Mouse (Mus musculus) kidney, embryonic 15.5 days (tissue): ENCODE measurements at regions not wholly inside any gene's neighbourhood (a gene's known extent, or its start where the extent isn't known, plus 50 kb on each side); places are given as distances from the start of the nearest gene placed in this dataset.

Experiments used
- ATAC-seq: fragments of 200-750 bp; cut with Nextera tagmentation; replicated peaks from 2 replicates; pipeline ENCODE4 v1.8.0; 2017; ENCODE audit warnings: moderate TSS enrichment; ENCODE audit not compliant: low FRiP score
- H3K27ac ChIP-seq: fragments of 300-500 bp; sonication (generic); 2 replicates; pipeline ENCODE4 v1.5.1; 2015; ENCODE audit warnings: mild to moderate bottlenecking, inconsistent platforms
- H3K27me3 ChIP-seq: fragments of 300-500 bp; sonication (generic); 2 replicates; pipeline ENCODE4 v1.6.1; 2015; ENCODE audit warnings: inconsistent platforms
- H3K36me3 ChIP-seq: fragments of 300-500 bp; sonication (generic); 2 replicates; pipeline ENCODE4 v1.6.1; 2015; ENCODE audit warnings: inconsistent platforms
- H3K4me1 ChIP-seq: fragments of 300-500 bp; sonication (generic); 2 replicates; pipeline ENCODE4 v1.6.1; 2015; ENCODE audit warnings: inconsistent platforms
- H3K4me2 ChIP-seq: fragments of 300-500 bp; sonication (generic); 2 replicates; pipeline ENCODE4 v1.6.1; 2015; ENCODE audit warnings: moderate library complexity, mild to moderate bottlenecking, inconsistent platforms
- H3K4me3 ChIP-seq: fragments of 300-500 bp; sonication (generic); replicated peaks from 2 replicates; pipeline ENCODE4 v1.5.1; 2015; ENCODE audit warnings: mild to moderate bottlenecking, inconsistent platforms
- H3K9ac ChIP-seq: fragments of 300-500 bp; sonication (generic); 2 replicates; pipeline ENCODE4 v1.6.1; 2015; ENCODE audit warnings: mild to moderate bottlenecking, inconsistent platforms
- H3K9me3 ChIP-seq: fragments of 300-500 bp; sonication (generic); replicated peaks from 2 replicates; pipeline ENCODE4 v1.6.1; 2016; ENCODE audit warnings: inconsistent platforms
- WGBS: fragments of 180-500 bp; shearing (Covaris S2); methylation state at CpG from one replicate; pipeline ENCODE4 v1.1.7; 2015; ENCODE audit warnings: mixed read lengths; 5-methylcytosine and 5-hydroxymethylcytosine counted together

DNA sequence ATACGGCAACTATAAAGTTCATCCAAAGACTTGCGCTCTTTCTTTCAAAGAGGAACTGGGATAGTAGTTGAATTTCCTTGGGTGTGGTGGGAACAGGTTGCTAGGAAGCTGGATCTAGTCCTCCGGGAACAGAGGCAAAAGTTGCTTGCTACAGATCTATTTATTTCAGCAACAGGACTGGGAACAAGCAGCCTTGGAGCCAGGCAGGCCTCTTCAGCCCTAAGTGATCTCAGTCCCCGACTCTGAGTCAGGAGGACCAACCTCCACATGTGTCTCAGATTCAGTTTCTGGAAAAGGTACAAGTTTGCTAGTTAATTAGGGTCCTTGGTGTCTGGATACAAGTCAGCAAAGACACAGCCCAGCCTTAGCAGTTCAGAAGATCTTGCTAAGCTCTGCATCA lies 180.2 kb downstream of the Efcab1 start:
- no peak overlapping the region for H3K9ac ChIP-seq

DNA sequence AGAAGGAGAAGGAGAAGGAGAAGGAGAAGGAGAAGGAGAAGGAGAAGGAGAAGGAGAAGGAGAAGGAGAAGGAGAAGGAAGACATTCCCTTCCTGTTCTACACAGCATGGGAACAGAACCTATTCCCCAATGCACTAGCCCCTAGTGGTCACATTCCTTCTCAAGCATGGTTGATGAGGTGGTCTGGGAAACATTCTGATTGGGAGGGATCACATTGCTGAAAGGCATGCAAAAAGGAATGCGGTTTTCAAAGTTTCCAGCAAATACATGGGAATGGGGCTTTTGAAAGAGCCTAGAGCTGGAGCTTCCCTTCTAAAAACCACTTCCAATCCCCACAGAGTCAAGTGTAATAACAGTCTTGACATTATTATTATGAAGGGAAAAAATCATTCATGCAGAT lies 197.5 kb downstream of the Efcab1 start:
- no peak overlapping the region for H3K9ac ChIP-seq
- no peak for ATAC-seq
- WGBS, result 41% methylated on average over 1 of the region's 1 CpGs

More for the DNA sequence above, 180.2 kb downstream of the Efcab1 start:
- Histone ChIP-seq H3K36me3 (no peaks in the 10 kb centered on the region), H3K4me3 (no peak overlapping the region), H3K4me1 (peaks cover 22% of the 10 kb centered on the region), H3K27ac (no peak overlapping the region), H3K27me3 (no peaks in the 10 kb centered on the region), H3K4me2 (no peak overlapping the region), H3K9me3 (no peaks in the 10 kb centered on the region)
- no peak for ATAC-seq
- 85% methylated on average over 4 of the region's 4 CpGs for WGBS

DNA sequence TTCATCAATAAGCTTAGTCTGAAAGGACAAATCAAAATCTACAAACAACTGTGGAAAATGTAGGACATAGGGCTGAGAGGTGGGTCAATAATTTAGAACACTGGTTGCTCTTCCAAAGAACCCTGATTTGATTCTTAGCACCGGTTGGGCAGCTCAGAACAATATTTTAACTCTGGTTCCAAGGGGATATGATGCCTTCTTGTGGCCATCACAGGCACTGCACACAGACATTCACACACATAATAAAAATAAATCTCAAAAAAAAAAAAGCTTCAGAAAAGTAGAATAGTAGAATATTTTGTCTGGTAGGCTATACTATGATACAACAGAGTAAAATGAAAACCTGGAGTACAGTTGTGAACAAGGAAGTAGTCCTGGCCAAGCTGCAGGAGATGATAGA lies 200.8 kb downstream of the Efcab1 start:
- H3K27ac ChIP-seq, result no peak overlapping the region
- no peak for ATAC-seq
- no peak overlapping the region for H3K9ac ChIP-seq
- no peaks in the 10 kb centered on the region for H3K36me3 ChIP-seq
- H3K4me3 ChIP-seq, result no peak overlapping the region
- H3K9me3 ChIP-seq, result no peaks in the 10 kb centered on the region
- 93% methylated on average over 1 of the region's 1 CpGs for whole genome bisulfite sequencing
- H3K27me3 ChIP-seq, result no peaks in the 10 kb centered on the region
- H3K4me2 ChIP-seq, result no peak overlapping the region
- H3K4me1 ChIP-seq, result no peaks in the 10 kb centered on the region

More for the DNA sequence above, 197.5 kb downstream of the Efcab1 start:
- H3K36me3 ChIP-seq, result no peaks in the 10 kb centered on the region
- no peaks in the 10 kb centered on the region for H3K27me3 ChIP-seq
- H3K4me2 ChIP-seq, result no peak overlapping the region
- H3K27ac ChIP-seq, result no peak overlapping the region
- H3K4me1 ChIP-seq, result no peaks in the 10 kb centered on the region
- H3K4me3 ChIP-seq, result no peak overlapping the region
- H3K9me3 ChIP-seq, result no peaks in the 10 kb centered on the region

DNA sequence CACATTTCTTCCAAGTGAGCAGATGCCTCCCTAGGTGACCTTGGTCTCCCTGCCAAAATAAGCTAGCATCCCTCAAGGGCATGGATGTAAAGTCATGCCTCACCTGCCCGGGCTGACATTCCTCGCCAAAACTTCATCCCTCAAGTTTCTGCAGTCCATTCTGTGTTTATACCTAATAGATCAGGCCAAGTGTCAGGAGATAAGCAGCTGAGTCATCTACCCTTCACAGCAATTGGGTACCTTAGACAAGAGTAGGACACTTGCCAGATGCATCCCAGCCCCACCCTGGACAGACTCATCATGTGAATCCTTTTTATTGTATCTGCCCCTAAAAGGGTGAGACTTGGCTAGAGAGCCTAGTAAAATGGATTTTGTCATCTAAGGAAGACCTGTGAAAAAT lies 204.1 kb upstream of the Gm21897 start:
- no peak overlapping the region for H3K4me2 ChIP-seq
- H3K27ac ChIP-seq, result no peak overlapping the region
- H3K36me3 ChIP-seq, result no peaks in the 10 kb centered on the region
- no peak overlapping the region for H3K9ac ChIP-seq
- no peak for ATAC-seq
- no peaks in the 10 kb centered on the region for H3K9me3 ChIP-seq
- H3K27me3 ChIP-seq, result no peaks in the 10 kb centered on the region
- WGBS, result 49% methylated on average over 2 of the region's 2 CpGs
- H3K4me3 ChIP-seq, result no peak overlapping the region
- H3K4me1 ChIP-seq, result peaks cover 31% of the 10 kb centered on the region

DNA sequence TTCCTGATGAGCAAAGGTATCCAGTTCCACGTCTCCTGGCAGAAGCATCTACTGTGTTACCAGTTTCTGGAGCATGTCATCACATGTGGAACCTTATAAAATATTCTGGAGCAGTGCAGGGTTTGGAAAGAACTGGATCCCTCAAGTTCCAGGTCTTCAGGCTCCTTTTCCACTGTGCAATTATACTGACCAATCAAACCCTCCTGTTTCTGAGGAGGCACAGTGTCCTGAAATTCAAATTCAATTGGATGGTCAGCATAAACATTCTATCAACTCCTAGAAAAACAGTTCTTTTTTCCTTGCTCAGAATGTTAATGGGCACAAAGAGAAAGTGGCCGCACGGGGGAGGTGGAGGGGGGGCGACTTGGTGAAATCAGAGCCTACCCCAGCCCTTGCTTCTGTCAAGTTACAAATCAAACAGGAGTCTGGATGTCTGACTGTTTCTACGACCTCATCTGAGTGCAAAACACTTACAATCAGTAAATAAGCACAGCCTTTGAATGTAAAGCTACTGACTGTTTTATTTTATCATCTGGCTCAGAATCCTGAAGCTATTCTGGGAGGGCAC lies 203.2 kb upstream of the Gm21897 start:
- Histone ChIP-seq H3K27me3 (no peaks in the 10 kb centered on the region), H3K36me3 (no peaks in the 10 kb centered on the region), H3K4me3 (no peak overlapping the region), H3K27ac (peak overlapping the region; percentile 73), H3K9me3 (no peaks in the 10 kb centered on the region), H3K4me2 (0 out of 2 replicates have a peak overlapping the region, but pooled peaks have one; percentile 12), H3K9ac (no peak overlapping the region), H3K4me1 (peaks cover 31% of the 10 kb centered on the region)
- 12% methylated on average over 5 of the region's 5 CpGs for WGBS
- peak; percentile 79 for ATAC-seq

DNA sequence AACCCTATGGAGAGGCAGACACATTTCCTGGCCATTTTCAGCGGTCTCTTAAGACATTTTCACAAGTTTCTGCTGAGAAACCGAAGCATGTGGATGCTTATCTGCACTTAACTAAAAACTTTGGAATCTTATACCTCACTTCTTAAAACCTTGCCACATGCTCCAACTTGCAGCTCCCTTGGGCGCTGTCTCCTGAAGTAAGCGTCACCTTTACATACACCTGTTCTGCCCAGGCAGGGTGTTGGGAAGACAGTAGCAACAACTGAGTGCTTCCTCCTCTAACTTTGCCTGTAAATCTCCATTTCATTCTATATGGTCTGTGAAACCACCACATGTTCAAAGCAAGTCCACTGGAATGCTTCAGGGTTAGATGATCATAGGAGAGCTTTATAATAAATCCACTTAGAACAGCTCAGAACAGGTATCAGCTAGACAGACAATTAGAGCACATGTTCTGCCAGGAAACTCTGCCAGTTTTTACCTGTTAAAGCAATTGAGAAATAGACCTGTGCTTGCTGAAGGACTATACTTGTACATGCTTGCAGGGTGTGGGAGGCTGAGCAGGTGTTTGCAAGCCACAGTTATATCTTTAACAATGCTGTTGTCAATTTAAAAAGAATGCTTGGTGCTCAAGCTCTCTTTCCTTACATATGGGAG lies 202.6 kb upstream of the Gm21897 start:
- Histone ChIP-seq H3K9me3 (no peaks in the 10 kb centered on the region), H3K27me3 (no peaks in the 10 kb centered on the region), H3K4me3 (no peak overlapping the region), H3K4me2 (0 out of 2 replicates have a peak overlapping the region, but pooled peaks have one; percentile 12), H3K27ac (peak overlapping the region; percentile 73), H3K36me3 (no peaks in the 10 kb centered on the region), H3K4me1 (peaks cover 31% of the 10 kb centered on the region), H3K9ac (no peak overlapping the region)
- 47% methylated on average over 4 of the region's 4 CpGs for WGBS
- ATAC-seq, result peak; percentile 16; the same call in 1 of the 2 replicates

DNA sequence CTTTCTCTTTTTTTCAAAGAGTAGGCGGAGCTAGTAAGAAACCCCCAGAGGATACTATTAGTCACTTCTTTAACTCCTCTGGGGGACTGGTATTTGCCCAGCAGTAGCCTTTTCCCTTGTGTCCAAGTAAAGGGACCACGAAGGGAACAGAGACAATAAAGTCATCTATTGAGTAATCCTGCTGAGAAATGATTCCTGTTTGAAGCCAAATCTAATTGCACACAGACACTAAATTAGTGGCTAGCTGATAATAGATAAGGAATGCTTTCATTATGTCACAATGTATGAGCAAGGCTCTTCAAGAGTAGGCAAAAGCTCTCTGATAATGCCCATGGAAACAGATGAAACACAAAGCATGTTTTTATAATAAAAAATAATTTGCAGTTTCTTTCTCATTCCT lies 201.9 kb upstream of the Gm21897 start:
- ATAC-seq, result no peak
- 46% methylated on average over 2 of the region's 2 CpGs for WGBS

DNA sequence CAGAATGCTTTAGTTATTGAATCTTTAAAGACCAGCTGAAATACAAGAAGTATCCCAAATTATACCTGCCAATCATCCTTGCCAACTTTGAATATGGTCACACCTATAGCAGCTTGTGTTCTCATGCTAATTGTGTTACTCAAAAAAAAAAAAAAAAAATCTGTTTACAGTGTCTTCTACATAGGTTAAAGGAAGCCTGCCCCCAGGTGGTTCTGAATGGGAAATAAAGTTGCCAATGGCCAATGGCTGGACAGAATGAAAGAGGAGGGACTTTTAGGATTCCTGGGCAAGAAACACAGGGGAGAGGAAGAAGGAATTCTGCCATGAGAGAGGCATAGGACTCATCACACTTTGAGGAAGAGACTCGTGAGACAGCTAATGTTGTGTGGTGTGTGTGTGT lies 197.5 kb upstream of the Gm21897 start:
- no peak overlapping the region for H3K9ac ChIP-seq
- H3K4me3 ChIP-seq, result no peak overlapping the region
- H3K9me3 ChIP-seq, result no peaks in the 10 kb centered on the region
- H3K36me3 ChIP-seq, result no peaks in the 10 kb centered on the region
- peak; percentile 58; the same call in 1 of the 2 replicates for ATAC-seq
- H3K4me2 ChIP-seq, result no peak overlapping the region
- WGBS, result 80% methylated on average over 1 of the region's 1 CpGs
- peaks cover 12% of the 10 kb centered on the region for H3K4me1 ChIP-seq
- no peaks in the 10 kb centered on the region for H3K27me3 ChIP-seq
- no peak overlapping the region for H3K27ac ChIP-seq

More for the DNA sequence above, 201.9 kb upstream of the Gm21897 start:
- Histone ChIP-seq H3K27ac (peak overlapping the region; percentile 73; the same call in 1 of the 2 replicates), H3K4me3 (no peak overlapping the region), H3K4me1 (peaks cover 31% of the 10 kb centered on the region), H3K9me3 (no peaks in the 10 kb centered on the region), H3K36me3 (no peaks in the 10 kb centered on the region), H3K4me2 (no peak overlapping the region), H3K9ac (no peak overlapping the region), H3K27me3 (no peaks in the 10 kb centered on the region)

DNA sequence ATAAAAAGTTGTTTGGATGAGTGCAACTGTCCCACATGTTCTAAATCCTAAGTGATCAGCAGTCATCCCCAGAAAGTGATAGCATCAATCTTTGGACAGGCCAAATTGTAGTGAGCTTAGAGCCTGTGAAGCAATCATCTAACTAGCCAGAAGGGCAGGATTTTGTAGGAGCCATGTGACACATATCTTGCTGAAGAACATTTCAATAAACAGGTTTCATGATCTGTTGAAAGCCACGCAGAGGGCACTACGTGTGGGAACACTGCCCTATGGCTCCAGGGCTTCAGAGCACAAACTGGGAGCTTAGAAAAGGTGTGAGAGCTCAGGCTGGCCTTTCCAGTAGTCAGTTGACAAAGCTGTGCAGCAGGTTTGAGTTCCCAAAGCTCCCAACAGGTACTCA lies 188.3 kb upstream of the Gm21897 start:
- Histone ChIP-seq H3K36me3 (no peaks in the 10 kb centered on the region), H3K4me1 (no peaks in the 10 kb centered on the region), H3K27ac (no peak overlapping the region), H3K9me3 (no peaks in the 10 kb centered on the region), H3K4me2 (no peak overlapping the region), H3K4me3 (no peak overlapping the region), H3K9ac (no peak overlapping the region), H3K27me3 (no peaks in the 10 kb centered on the region)
- WGBS, result 74% methylated on average over 2 of the region's 2 CpGs
- no peak for ATAC-seq

DNA sequence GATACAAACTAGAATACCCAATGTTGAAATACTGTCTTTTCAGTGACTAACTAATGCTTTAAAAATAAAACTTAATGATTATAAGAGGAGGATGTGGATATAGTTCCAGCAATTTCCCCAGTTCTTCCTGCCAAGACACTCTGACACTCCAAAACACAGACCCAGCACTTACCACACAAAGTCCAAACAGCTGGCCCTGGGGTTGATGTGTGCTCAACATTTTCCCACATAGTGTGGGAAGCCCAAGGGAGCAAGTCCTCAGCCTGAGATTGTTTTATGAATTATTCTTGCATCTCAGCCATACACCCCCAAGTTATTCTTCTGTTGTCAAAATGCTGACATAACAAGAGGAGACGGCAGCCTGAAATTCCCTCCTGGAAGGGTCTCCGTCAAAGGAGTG lies 187.5 kb upstream of the Gm21897 start:
- no peak overlapping the region for H3K4me2 ChIP-seq
- no peak overlapping the region for H3K4me3 ChIP-seq
- H3K9ac ChIP-seq, result no peak overlapping the region
- WGBS, result 85% methylated on average over 2 of the region's 2 CpGs
- H3K36me3 ChIP-seq, result no peaks in the 10 kb centered on the region
- H3K27me3 ChIP-seq, result no peaks in the 10 kb centered on the region
- ATAC-seq, result no peak
- no peak overlapping the region for H3K27ac ChIP-seq
- H3K9me3 ChIP-seq, result no peaks in the 10 kb centered on the region
- H3K4me1 ChIP-seq, result no peaks in the 10 kb centered on the region

DNA sequence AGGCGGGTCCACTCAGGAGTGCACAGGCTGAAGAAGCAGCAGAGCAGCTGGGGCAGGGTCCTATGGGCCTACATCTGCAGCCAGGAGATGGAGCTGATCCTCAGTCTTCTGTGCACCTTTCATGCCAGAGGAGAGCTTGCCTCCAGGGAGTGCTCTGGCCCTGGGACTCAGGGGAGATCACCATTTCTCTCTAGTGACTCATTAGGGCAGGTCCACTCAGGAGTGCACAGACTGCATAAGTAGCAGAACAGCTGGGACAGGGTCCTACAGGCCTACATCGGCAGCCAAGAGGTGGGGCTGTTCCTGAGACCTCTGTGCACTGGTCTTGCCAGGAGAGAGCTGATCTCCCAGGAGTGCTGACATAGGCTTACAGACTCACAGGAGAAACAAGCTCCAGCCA lies 159.4 kb upstream of the Gm21897 start:
- no peak for ATAC-seq
- 79% methylated on average over 2 of the region's 2 CpGs for WGBS
- H3K4me1 ChIP-seq, result no peaks in the 10 kb centered on the region
- no peak overlapping the region for H3K4me2 ChIP-seq
- H3K27me3 ChIP-seq, result no peaks in the 10 kb centered on the region
- H3K27ac ChIP-seq, result no peak overlapping the region
- H3K9me3 ChIP-seq, result no peaks in the 10 kb centered on the region
- no peaks in the 10 kb centered on the region for H3K36me3 ChIP-seq
- no peak overlapping the region for H3K9ac ChIP-seq
- no peak overlapping the region for H3K4me3 ChIP-seq

DNA sequence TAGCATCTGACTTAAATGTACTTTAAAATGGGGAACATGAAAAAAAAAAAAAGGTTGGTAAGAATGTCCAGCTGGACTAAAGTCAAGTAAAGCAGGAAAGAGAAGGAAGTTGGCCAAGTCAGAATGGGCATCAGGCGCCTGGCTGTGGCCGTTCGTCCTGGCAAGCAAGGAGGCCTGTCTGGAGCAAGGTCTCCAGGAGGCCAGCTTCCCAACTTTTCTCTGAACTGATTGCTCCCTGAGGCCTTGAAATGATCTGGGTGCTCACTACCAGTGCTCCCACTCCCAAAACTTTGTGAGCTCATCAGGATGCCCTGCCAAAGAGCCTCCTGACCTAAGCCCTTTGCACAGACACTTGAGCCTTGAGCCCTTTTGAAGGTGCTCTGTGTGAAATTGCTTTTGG lies 141.7 kb upstream of the Gm21897 start:
- Histone ChIP-seq H3K27ac (no peak overlapping the region), H3K27me3 (no peaks in the 10 kb centered on the region), H3K4me2 (no peak overlapping the region), H3K9ac (no peak overlapping the region), H3K4me1 (no peaks in the 10 kb centered on the region), H3K36me3 (no peaks in the 10 kb centered on the region), H3K9me3 (peaks cover 11% of the 10 kb centered on the region; the same call in 1 of the 2 replicates), H3K4me3 (no peak overlapping the region)
- 86% methylated on average over 3 of the region's 3 CpGs for WGBS
- ATAC-seq, result no peak

DNA sequence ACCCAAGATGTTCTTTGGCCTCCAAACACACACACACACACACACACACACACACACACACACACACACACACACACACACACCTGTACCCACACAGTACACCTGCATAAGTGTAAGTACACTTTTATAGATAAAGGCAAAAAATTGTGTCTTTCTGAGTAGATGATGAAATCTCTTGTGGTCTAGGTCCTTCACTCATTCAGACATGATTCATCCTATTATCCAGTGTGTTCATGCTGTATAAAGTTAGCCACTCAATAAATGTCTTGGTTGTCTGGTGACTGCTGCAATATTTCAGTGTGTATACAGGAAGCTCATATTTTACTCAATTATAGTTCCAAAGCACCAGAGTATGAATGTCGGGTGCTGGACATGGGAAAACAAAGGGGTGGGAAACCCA lies 131.5 kb upstream of the Gm21897 start:
- no peak overlapping the region for H3K9ac ChIP-seq
- 75% methylated on average over 1 of the region's 1 CpGs for WGBS
- H3K4me3 ChIP-seq, result no peak overlapping the region
- H3K9me3 ChIP-seq, result no peaks in the 10 kb centered on the region
- no peak for ATAC-seq
- no peaks in the 10 kb centered on the region for H3K27me3 ChIP-seq
- no peaks in the 10 kb centered on the region for H3K36me3 ChIP-seq
- H3K4me1 ChIP-seq, result no peaks in the 10 kb centered on the region
- H3K4me2 ChIP-seq, result no peak overlapping the region
- no peak overlapping the region for H3K27ac ChIP-seq
